Mouse (Mus musculus) bone marrow macrophage, adult 2 months (primary cell): Measurements from ENCODE around the gene Raly. TPM values are rescaled to one million over a fixed set of nuclear protein-coding genes. Genes with fewer than 3 reads are reported as not detected.
A peak's percentile ranks its signal among the peaks of the same experiment; 100 is the strongest.

ENCODE experiments used
- H3K27ac ChIP-seq: 2 replicates; pipeline ENCODE4 v1.5.1; 2012; ENCODE audit warnings: low read depth, low read length; ENCODE audit not compliant: insufficient read depth
- H3K4me1 ChIP-seq: 2 replicates; pipeline ENCODE4 v1.6.1; 2012; ENCODE audit warnings: low read length; ENCODE audit not compliant: control insufficient read depth, insufficient read depth
- H3K4me3 ChIP-seq: 2 replicates; pipeline ENCODE4 v1.5.1; 2012; ENCODE audit warnings: mild to moderate bottlenecking, low read length, moderate library complexity; ENCODE audit not compliant: insufficient read depth
- CTCF ChIP-seq: IDR thresholded peaks from 2 replicates; pipeline ENCODE4 v1.5.1; 2012; ENCODE audit warnings: low read depth, mild to moderate bottlenecking, low read length, moderate library complexity
- POLR2A ChIP-seq: IDR thresholded peaks from 2 replicates; pipeline ENCODE4 v1.6.1; 2012; ENCODE audit warnings: mild to moderate bottlenecking, low read depth, low read length, borderline replicate concordance
- polyA plus RNA-seq: library from polyadenylated mRNA; stranded (reverse); fragments of >200 nt; gene quantifications from 2 replicates; pipeline ENCODE4 v1.2.4, GENCODE M21; 2012; ENCODE audit not compliant: missing spikeins, insufficient read depth, insufficient read length

Gene Raly
- polyA plus RNA-seq, 1 experiment, result 129 TPM

DNA sequence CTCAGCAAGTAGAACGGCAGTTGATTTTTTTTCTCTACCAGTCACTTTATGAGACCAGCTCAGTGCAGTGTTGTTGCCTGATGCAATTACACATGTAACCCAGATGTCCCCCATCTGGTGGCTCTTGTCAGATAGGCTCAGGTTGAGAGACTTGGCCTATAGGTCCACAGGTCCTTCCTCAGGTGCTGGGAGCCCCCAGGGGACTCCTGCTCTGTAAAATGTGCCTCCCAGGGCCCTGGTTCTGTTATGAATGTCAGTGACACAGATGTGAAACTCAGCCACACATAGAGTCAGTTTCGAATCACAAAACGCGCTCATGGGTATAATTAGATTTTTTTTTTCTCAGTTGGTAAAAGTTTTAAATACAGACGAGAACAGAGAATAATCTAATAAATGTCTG, 33.2 kb upstream of the Raly start:
- TF ChIP-seq CTCF (no peak), POLR2A (no peak)
- no peak overlapping the region for H3K4me3 ChIP-seq
- no peak overlapping the region for H3K27ac ChIP-seq
- no peaks in the 10 kb centered on the region for H3K4me1 ChIP-seq

DNA sequence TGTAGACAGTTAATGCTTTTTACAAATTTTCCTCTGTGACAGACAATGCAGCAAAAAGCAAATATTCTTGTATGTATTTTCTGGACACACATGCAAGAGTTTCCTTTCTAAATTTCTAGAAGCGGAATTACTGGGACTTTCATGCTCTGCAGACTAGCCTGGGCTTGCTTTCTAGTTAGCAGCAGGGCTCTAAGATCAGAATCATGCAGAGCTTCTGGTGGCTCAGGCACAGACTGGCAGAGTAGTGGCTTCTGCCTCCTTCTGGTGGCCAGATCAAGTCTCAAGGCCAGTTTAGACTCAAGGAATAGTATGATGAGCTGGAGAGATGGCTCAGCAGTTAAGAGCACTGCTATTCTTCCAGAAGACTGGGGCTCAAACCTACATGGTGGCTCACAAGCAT, 32.4 kb upstream of the Raly start:
- TF ChIP-seq POLR2A (no peak), CTCF (no peak)
- no peak overlapping the region for H3K27ac ChIP-seq
- H3K4me3 ChIP-seq, result no peak overlapping the region
- no peaks in the 10 kb centered on the region for H3K4me1 ChIP-seq

DNA sequence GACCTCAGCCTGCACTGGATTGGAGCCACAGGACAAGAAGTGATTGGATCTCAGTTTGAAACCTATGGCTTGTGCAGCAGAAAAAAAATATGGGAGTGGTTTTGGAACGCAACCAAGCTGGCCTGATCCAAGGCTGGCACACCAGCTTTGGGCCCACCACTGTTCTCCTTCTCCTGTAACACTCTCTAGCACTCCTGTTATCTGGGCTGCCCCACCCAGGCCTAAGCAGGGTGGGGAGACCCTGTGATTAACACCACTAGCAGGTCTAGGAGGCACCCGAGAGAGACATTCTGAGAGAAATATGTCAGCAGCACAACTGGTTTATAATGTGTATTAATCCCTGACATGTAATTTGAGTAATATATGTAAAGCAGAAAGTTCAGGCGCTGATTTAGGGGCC, 27.7 kb upstream of the Raly start:
- TF ChIP-seq POLR2A, result no peak
- no peak for TF ChIP-seq CTCF
- Histone ChIP-seq H3K4me1 (peaks cover 23% of the 10 kb centered on the region), H3K27ac (no peak overlapping the region), H3K4me3 (no peak overlapping the region)

DNA sequence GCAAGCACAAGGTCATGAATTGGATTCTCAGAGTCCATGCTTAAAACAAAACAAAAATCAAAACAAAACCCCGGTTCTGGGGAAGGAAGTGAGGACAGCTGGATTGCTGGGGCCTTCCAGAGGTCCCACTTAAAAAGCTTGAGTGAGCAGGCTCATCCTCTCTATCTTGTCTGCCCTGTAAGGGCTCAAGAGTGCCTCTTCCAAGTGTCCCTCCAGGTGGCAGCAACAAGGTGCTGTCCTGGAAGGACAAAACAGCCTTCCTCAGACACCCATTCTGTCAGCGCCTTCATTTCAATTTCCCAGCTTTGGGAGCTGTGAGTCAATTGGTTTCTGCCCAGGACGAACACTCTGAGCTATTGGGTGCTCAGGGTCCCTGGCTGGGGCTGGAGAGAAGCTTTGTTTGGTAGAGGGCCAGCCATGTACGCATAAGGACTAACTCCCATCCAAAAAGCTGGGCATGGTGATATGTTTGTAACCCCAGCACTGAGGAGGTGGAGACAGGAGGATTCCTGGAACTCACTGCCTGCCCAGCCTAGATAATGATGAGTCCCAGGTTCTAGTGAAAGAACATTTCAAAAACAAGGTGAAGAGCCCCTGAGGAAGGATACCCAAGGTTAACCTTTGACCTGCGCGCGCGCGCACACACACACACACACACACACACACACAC, 25.9 kb upstream of the Raly start:
- TF ChIP-seq POLR2A (no peak), CTCF (no peak)
- H3K4me3 ChIP-seq, result no peak overlapping the region
- H3K4me1 ChIP-seq, result peaks cover 30% of the 10 kb centered on the region
- H3K27ac ChIP-seq, result peak overlapping the region; percentile 44

DNA sequence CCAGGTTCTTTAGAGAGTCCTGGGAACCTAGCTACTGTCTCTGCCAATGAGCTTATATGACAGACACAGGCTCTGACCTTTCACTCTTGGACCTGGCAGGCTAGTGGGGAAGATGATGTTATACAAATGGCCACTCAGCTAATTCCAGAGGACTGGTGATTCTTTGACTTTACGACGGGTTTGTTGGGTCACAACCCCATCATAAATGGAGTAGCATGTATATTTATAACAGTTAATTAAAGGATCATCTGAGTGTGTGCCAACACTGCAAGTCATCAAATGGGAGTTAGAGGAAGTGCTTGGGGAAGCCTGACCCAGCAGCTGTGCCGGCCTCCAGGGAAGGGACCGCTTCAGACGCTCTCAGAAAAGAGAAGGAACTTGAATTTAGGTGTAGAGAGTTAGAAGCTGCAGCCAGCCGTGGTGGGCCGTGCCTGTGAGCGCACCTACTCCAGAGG, 25.3 kb upstream of the Raly start:
- no peak overlapping the region for H3K4me3 ChIP-seq
- H3K27ac ChIP-seq, result peak overlapping the region; percentile 53
- TF ChIP-seq POLR2A (no peak), CTCF (no peak)
- peaks cover 30% of the 10 kb centered on the region for H3K4me1 ChIP-seq

DNA sequence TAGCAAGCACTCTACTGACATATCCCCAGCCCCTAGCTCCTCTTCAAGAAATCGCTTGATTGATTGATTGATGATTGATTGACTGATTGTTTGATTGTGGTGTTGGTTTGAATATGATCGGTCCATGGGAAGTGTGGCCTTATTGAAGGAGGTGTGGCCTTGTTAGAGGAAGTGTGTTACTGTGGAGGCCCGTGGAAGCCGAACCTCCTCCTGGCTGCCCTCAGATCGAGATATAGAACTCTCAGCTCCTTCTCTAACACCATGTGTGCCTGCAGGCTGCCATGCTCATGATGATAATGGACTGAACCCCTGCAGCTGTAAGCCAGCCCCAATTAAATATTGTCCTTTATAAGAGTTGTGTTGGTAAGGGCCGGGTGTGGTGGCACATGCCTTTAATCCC, 23.8 kb upstream of the Raly start:
- no peak overlapping the region for H3K4me3 ChIP-seq
- peaks cover 30% of the 10 kb centered on the region for H3K4me1 ChIP-seq
- no peak overlapping the region for H3K27ac ChIP-seq
- TF ChIP-seq CTCF, result no peak
- no peak for TF ChIP-seq POLR2A

DNA sequence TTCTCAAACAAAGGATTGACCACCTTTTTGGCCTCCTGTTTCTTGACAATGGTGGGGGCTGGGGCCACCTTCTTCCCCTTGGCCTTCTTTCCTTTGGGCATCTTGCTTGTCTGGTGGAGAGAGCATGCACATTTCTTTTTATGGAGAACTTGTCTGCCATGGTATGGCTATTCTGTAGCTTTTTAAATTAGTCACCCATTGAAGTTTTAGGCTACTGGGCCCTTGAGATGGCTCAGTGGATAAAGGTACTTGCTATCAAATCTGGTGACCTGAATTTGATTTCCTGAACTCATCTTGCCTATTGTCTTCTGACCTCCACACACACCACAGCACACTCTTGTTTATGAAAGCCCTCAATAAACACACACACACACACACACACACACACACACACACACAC, 21.0 kb upstream of the Raly start, which contains the start of gene Gm14214:
Gene Gm14214, minus strand, starts transcription at position 101 of the 400 bp plus-strand sequence.
- TF ChIP-seq POLR2A (no peak), CTCF (no peak)

DNA sequence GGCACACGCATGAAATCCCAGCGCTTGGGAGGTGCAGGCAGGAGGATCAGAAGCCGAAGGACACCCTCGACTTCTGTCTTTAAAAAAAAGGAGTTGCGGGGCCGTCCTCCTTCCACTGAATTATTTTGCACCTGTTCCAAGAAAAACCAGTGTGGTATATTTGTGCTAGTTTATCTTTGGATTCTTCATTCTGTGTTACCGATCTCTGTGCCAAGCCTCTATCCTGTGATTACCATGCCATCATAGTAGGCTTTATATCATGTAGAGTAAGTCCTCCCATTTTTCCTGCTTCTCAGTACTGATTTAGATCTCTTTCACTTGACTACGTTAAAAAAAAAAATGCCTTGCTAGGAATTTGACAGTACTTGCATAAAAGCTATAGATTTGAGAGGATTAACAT, 19.3 kb upstream of the Raly start:
- peaks cover 23% of the 10 kb centered on the region for H3K4me1 ChIP-seq
- TF ChIP-seq CTCF (no peak), POLR2A (no peak)
- no peak overlapping the region for H3K4me3 ChIP-seq
- no peak overlapping the region for H3K27ac ChIP-seq

More for the DNA sequence above, 21.0 kb upstream of the Raly start, which contains the start of gene Gm14214:
- H3K27ac ChIP-seq, result no peak within 1 kb of the TSS
- no peak within 1 kb of the TSS for H3K4me3 ChIP-seq
- H3K4me1 ChIP-seq, result peaks cover 32% of the 10 kb centered on the region

DNA sequence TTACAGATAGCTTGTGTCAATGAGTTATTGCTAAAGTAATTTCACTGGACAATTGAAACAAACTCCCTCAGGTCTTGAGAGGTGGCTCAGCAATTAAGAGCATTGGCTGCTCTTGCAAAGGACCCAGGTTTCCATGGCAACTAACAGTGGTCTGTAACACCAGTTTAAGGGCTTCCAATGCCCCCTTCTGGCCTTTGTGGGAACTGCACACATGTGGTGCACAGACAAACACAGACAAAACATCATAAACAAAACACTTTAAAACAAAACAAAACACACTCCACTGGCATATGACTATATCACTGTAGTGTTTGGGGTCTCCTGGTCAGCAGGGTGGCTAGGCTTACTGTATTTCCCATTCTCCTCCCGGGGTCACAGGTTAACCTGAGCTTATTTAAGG, 16.9 kb upstream of the Raly start:
- H3K4me3 ChIP-seq, result no peak overlapping the region
- TF ChIP-seq CTCF (no peak), POLR2A (no peak)
- H3K4me1 ChIP-seq, result peaks cover 8% of the 10 kb centered on the region
- H3K27ac ChIP-seq, result no peak overlapping the region

DNA sequence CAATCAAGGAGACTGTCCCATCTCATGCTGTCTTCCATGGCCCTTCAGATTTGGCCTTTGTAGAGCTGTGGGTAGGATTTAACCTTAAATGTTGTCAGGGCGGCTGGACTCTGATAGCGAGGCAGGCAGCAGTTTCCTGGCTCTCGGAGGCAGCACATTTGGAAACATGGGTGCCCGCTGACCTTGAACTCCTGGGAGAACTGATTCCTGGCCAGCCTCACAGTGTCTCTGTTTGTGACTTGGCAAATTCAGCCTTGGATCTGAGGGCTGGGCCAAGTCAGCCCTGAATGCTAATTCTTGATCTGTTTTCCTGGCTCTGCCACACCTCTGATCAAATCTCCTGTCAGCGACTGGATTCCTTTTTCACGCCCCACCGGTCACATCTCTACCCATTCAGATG, 14.4 kb upstream of the Raly start:
- Histone ChIP-seq H3K4me1 (peaks cover 8% of the 10 kb centered on the region), H3K27ac (no peak overlapping the region), H3K4me3 (no peak overlapping the region)
- TF ChIP-seq CTCF, result no peak
- TF ChIP-seq POLR2A, result no peak
